Mouse (Mus musculus): ENCODE data around the gene Ebi3. TPM values are rescaled to one million over a fixed set of nuclear protein-coding genes. Genes with fewer than 3 reads are reported as not detected.

Ebi3 gene
- 6.0 and 12.4 TPM in 2 replicates for polyA plus RNA-seq (2012; rRNA removed; ENCODE audit: low replicate concordance)

DNA sequence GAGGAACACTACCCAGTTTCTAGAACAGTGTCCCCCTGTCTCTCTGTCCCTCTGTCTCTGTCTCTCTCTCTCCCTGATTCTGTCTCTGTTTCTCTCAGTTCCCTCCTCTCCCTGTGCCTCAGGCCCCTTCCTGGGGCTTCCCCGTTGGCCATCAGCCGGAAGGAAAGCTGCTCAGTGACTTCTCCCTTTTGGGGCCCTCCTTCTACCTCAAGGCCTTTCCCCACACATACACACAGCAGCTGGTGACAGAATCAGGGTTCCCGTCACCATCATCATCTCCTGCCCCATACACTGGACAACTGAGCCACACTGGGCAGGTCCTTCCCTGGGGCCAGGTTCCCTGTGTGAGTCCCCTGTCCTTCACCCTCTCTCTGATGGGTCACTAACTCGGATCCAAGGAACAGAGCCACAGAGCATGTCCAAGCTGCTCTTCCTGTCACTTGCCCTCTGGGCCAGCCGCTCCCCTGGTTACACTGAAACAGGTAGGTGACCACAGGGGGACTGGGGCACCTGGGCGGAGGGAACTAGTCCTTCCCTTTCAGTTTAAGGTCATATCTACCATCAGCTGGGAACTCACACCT is at the start of gene Ebi3:
Ebi3 (plus strand) TSS at position 194 of the 581 bp plus-strand sequence.

DNA sequence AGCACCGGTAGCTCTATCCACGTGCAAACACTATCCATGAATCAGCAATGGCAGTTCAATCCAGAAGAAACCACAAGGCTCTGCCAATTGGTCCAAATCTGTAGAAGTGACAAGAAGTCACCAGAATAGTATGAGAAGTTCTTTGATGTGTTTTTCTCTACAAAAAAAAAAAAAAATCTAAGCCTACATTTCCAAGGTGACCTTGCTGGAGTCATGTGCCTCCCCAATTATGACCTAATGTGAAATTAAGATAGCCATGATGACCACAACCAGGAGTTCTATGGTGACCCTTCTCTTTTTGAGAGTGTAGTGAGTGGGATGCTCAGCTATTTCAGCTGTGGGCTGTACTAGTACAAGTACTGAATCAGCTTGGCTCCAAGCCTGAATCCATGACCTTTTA is 3.0 kb upstream of the Ebi3 start, which contains the start of gene Zfp119b:
Zfp119b (minus strand) TSS at position 101 of the 400 bp plus-strand sequence.

DNA sequence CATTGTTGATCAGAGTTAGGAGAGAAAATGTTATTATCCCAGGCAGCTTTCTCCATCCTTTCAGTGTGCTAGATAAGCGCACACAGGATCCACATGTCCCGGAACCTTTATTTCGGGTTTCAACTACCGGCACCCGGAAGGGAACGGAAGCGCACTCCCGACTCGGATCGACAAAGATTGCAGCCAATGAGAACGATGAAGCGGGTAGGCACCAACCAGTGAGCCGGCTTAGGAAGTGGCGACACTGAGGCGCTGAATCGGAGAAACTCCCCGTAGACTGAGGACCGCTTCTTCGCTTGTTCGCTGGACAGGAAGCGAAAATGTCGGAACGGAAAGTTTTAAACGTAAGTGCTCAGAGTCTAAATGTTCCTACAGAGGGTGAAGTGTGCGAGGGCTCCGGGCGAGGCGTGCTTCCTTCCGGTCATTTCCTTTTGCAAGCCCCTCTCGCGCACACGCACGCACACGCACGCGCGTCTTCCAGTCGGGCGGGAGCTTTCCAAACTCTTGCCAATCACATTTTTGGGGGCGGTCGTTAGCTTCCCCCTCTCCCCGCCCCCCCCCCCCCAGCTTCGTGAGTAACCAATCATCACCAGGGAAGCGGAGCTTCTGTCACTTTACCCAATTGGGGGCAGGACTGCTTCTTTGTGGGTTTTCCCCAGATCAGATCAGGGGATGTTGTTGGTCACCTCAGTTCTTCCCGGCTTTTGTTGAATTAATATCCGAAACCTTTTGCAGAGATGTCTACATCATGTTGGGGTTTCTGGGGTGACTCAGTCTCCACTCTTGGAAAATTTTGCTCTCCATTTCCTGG is 6.7 kb downstream of the Ebi3 start, which contains the start of gene Yju2:
Yju2 (plus strand) TSS at position 182 of the 811 bp plus-strand sequence.

DNA sequence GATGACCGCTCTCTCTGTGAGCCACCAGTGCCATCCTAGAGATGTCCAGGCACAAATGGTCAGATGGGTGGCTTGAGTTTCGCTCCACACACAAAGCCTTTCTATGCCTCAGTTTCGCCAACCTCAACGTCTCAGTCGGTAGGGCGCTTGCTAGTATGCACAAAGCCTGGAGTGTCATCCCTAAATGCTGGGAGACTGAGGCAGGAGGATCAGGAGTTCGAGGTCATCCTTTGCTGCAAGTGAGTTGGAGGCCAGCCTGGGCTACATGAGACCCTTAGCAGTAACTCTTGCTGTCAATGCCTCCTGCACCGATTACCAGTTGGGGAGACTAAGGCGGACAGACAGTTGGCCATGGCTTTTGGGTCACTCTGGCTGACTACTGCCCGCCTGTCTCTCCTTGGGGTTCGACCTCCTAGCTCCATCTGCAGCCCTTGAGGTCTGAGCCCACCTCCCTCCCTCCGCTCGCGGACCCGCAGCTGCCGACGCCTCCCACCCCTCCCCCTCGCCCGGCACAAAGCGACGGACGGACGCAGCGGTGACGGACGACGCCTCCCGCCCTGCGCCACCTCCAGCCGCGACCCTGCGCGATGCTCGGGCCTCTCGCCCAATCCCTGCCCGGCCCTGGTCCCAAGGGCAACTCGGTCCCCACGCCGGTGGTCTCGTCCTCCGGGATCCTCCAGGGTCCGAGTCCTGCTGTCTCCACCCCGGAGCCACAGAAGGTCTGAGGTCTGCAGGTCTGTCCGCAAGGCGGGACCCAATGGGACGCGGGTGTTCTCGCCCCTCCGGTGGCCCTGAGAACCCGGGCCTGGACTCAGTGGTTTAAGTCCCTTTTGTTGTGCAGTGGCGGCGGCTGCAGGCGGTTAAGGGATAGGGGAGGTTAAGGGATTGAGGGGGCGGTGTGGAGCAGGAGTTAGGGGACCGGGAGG is 17.8 kb downstream of the Ebi3 start, which contains the start of gene Shd:
Shd (plus strand) TSS at position 502 of the 926 bp plus-strand sequence.

DNA sequence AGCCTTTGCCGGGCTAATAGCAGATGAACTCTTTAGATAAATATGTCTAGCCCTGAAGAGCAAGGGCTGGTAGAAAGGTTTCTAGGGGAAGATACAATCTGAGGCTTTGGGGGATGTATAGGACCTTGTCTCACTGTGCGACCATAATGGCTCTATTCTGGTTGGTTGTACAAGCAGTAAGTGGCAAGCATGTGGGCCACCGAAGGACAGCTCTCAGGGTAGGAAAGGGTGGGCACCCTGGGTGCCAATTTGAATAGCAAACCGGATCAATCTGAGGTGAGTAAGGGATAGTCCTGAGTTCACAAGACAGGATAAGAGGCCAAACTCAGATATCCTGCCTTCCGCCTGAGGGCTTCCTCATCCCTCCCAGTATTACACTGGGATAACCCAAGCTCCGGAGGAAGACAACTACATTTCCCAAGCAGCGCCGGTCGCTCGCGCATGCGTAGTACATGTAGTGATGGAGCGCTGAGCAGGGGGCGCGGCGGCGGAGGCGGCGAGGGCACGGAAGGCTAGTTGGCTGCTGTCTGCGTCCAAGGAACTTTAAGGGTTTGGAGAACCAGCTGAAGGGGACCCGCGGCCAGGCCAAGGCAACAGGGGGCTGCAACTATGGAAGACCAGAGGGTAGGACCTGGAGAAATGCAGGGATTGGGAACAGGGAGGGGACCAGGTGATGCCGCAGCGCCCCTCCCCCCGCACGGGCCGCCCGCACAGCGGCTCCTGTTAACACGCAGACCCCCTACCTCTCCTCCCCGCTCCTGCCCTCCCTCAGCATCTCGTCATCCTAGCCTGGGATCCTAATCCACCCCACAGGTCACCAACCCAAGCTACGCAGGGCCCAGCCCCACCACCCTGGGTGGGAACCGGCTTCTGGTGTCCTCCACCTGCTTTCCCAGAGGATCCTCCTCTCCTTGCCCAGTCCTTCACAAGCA is 33.9 kb downstream of the Ebi3 start, which contains the start of gene Fsd1:
Fsd1 (plus strand) TSS at position 480 of the 932 bp plus-strand sequence.

DNA sequence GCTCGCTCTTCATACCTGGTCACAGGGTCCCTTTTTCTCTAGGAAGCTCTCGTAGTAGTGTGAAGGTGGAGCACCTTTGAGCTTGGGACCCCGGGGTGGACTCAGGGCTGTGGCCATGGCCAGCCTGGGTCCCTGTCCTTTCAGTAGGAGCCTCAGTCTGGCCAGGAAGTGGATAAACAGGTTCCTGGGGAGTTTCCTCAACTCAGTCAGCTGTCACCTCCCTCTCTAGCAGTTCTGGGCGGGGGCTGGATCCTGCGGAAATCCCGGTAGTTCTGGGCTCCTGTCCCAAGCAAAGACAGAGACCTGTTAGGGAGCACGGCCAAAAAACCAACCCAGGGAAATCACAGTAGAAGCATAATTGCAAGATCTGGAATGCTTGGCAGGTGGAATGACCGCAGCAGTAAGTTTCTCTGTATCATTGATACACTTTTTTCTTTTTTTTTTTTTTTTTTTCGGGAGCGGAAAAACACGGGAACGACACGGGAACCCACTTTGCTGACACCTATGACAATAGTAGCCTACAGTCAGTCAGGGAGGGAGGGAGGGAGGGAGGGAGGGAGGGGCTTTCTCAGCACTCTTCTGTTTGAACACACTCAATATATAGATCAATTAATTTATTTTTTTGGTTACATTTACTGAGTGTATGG is 53.1 kb downstream of the Ebi3 start, which contains the start of the genes Stap2 and Mpnd:
Stap2 (minus strand) TSS at position 170 of the 647 bp plus-strand sequence.
Mpnd (plus strand) TSS at position 297 of the 647 bp plus-strand sequence.

Other genes with a start within 250 kb of the Ebi3 start
- gene Pot1b, start 240.0 kb upstream of the Ebi3 start, polyA plus RNA-seq (2012; rRNA removed; ENCODE audit: low replicate concordance), result 0.14 and 0.64 TPM in 2 replicates
- 0.23 and 0.41 TPM in 2 replicates for gene Adgre4, start 202.7 kb upstream of the Ebi3 start, polyA plus RNA-seq (2012; rRNA removed; ENCODE audit: low replicate concordance)
- not detected in 2 replicates for gene Zfp119a, start 73.7 kb upstream of the Ebi3 start, polyA plus RNA-seq (2012; rRNA removed; ENCODE audit: low replicate concordance)
- gene Zfp959, start 60.5 kb upstream of the Ebi3 start, polyA plus RNA-seq (2012; rRNA removed; ENCODE audit: low replicate concordance), result 0.09 and 0.28 TPM in 2 replicates
- gene Zfp119b, start 3.1 kb upstream of the Ebi3 start, polyA plus RNA-seq (2012; rRNA removed; ENCODE audit: low replicate concordance), result 0.12 TPM in 1 of 2 replicates, not detected in the other
- gene Yju2, start 6.5 kb downstream of the Ebi3 start, polyA plus RNA-seq (2012; rRNA removed; ENCODE audit: low replicate concordance), result 4.0 and 4.3 TPM in 2 replicates
- 1.9 and 3.2 TPM in 2 replicates for gene Shd, start 17.8 kb downstream of the Ebi3 start, polyA plus RNA-seq (2012; rRNA removed; ENCODE audit: low replicate concordance)
- 1.6 and 1.7 TPM in 2 replicates for gene Fsd1, start 33.9 kb downstream of the Ebi3 start, polyA plus RNA-seq (2012; rRNA removed; ENCODE audit: low replicate concordance)
- 96.5 and 192 TPM in 2 replicates for gene Stap2, start 52.9 kb downstream of the Ebi3 start, polyA plus RNA-seq (2012; rRNA removed; ENCODE audit: low replicate concordance)
- 166 and 484 TPM in 2 replicates for gene Mpnd, start 53.1 kb downstream of the Ebi3 start, polyA plus RNA-seq (2012; rRNA removed; ENCODE audit: low replicate concordance)
- gene Sh3gl1, start 84.0 kb downstream of the Ebi3 start, polyA plus RNA-seq (2012; rRNA removed; ENCODE audit: low replicate concordance), result 73.4 and 86.3 TPM in 2 replicates
- gene Chaf1a, start 87.8 kb downstream of the Ebi3 start, polyA plus RNA-seq (2012; rRNA removed; ENCODE audit: low replicate concordance), result 2.9 and 3.3 TPM in 2 replicates
- 47.8 and 66.0 TPM in 2 replicates for gene Ubxn6, start 122.4 kb downstream of the Ebi3 start, polyA plus RNA-seq (2012; rRNA removed; ENCODE audit: low replicate concordance)
- gene Hdgfl2, start 127.0 kb downstream of the Ebi3 start, polyA plus RNA-seq (2012; rRNA removed; ENCODE audit: low replicate concordance), result 17.7 and 37.4 TPM in 2 replicates
- 5.8 and 9.5 TPM in 2 replicates for gene Plin4, start 157.2 kb downstream of the Ebi3 start, polyA plus RNA-seq (2012; rRNA removed; ENCODE audit: low replicate concordance)
- 0.37 and 0.41 TPM in 2 replicates for gene Plin5, start 165.0 kb downstream of the Ebi3 start, polyA plus RNA-seq (2012; rRNA removed; ENCODE audit: low replicate concordance)
- 22.8 and 28.2 TPM in 2 replicates for gene Lrg1, start 169.4 kb downstream of the Ebi3 start, polyA plus RNA-seq (2012; rRNA removed; ENCODE audit: low replicate concordance)
- 7.6 and 19.5 TPM in 2 replicates for gene Sema6b, start 187.7 kb downstream of the Ebi3 start, polyA plus RNA-seq (2012; rRNA removed; ENCODE audit: low replicate concordance)
- 5.9 and 6.6 TPM in 2 replicates for gene Tnfaip8l1, start 209.8 kb downstream of the Ebi3 start, polyA plus RNA-seq (2012; rRNA removed; ENCODE audit: low replicate concordance)
- 97.9 and 103 TPM in 2 replicates for gene Mydgf, start 231.3 kb downstream of the Ebi3 start, polyA plus RNA-seq (2012; rRNA removed; ENCODE audit: low replicate concordance)